8 mouse cellular contexts compared by ENCODE assay signal in genomic region chr5:122267899-122268298, GRCm38 (mm10). TPM values are rescaled to one million over a fixed set of nuclear protein-coding genes. Genes with fewer than 3 reads are reported as not detected.
DNase-seq lines count a peak whose midpoint lies in the region; ATAC-seq and TF ChIP-seq lines count a peak whose summit lies in the region.

No protein-coding gene starts in this region.

- WGBS in heart, embryonic 10.5 days, result 20% methylated on average over 5 of the region's 5 CpGs
- 13% methylated on average over 5 of the region's 5 CpGs for WGBS in thymus, adult 2 months

- no peak overlapping the region for H3K27ac ChIP-seq in heart, embryonic 10.5 days
- no peak overlapping the region for H3K27ac ChIP-seq in thymus, adult 2 months (ENCODE audit: control insufficient read depth, insufficient read depth, low read length)

- H3K4me1 ChIP-seq in heart, embryonic 10.5 days, result peaks cover 17% of the 10 kb centered on the region
- peaks cover 52% of the 10 kb centered on the region for H3K4me1 ChIP-seq in E14TG2a.4 (replicated peaks; ENCODE audit: low read depth, low read length)
- peaks cover 4% of the 10 kb centered on the region for H3K4me1 ChIP-seq in thymus, adult 2 months (replicated peaks; ENCODE audit: control insufficient read depth, insufficient read depth, low read length)

- TF ChIP-seq POLR2A in thymus, adult 2 months (IDR thresholded peaks at IDR 0.05; ENCODE audit: control insufficient read depth, extremely low read depth, insufficient read depth, low read length, poor library complexity), result no peak

- ATAC-seq in monocyte, adult 5-6 weeks (replicated peaks; ENCODE audit: insufficient number of reproducible peaks, low FRiP score, low TSS enrichment, poor library complexity, severe bottlenecking), result peak; percentile 11; the same call in 1 of the 2 replicates

- peak; percentile 86 for TF ChIP-seq CTCF in E14TG2a.4 (conservative IDR thresholded peaks at IDR 0.05; ENCODE audit: low read length)
- TF ChIP-seq CTCF in thymus, adult 2 months (IDR thresholded peaks at IDR 0.05; ENCODE audit: borderline replicate concordance, control insufficient read depth, extremely low read depth, insufficient read depth, low read length, poor library complexity), result no peak

- intact Hi-C loops in gastrocnemius, postnatal 14 days (cut with DNase I; ENCODE audit: low total_unique reads), result loop anchor here (2.0 kb wide), 1 partner anchor 73 kb away; no protein-coding TSS in a partner anchor

- H3K27me3 ChIP-seq in heart, embryonic 10.5 days (ENCODE audit: insufficient read depth, poor library complexity, severe bottlenecking), result no peaks in the 10 kb centered on the region
- no peaks in the 10 kb centered on the region for H3K27me3 ChIP-seq in E14TG2a.4 (ENCODE audit: insufficient read depth, low read length)
- H3K27me3 ChIP-seq in thymus, adult 2 months (ENCODE audit: control insufficient read depth, insufficient read depth, low read length), result no peaks in the 10 kb centered on the region

- DNase-seq in heart, adult 8-10 months (ENCODE audit: low spot score), result peak; percentile 80
- DNase-seq in heart, embryonic 10.5 days (ENCODE audit: low spot score), result no peak
- peak; percentile 79 for DNase-seq in c-Kit-positive CD71-negative TER-119-negative erythroid progenitor cells, embryonic 14.5 days (ENCODE audit: low read depth)
- peak; percentile 67 for DNase-seq in gastrocnemius, postnatal 14 days
- peak; percentile 58 to 91 for DNase-seq in layer of hippocampus, postnatal 25 days (ENCODE audit: extremely low spot score in 1 of 2, low spot score in 1 of 2)
- DNase-seq in thymus, adult 2 months, result peak; percentile 78

- H3K9me3 ChIP-seq in heart, embryonic 10.5 days, result no peaks in the 10 kb centered on the region
- H3K9me3 ChIP-seq in E14TG2a.4 (ENCODE audit: low read length), result no peaks in the 10 kb centered on the region

- no peak overlapping the region for H3K4me3 ChIP-seq in heart, embryonic 10.5 days
- H3K4me3 ChIP-seq in E14TG2a.4 (replicated peaks; ENCODE audit: low read length), result no peak overlapping the region
- H3K4me3 ChIP-seq in thymus, adult 2 months (ENCODE audit: control insufficient read depth, insufficient read depth, low read length), result no peak overlapping the region

- H3K36me3 ChIP-seq in heart, embryonic 10.5 days, result no peaks in the 10 kb centered on the region
- no peaks in the 10 kb centered on the region for H3K36me3 ChIP-seq in E14TG2a.4 (ENCODE audit: insufficient read depth, low read length)
- no peaks in the 10 kb centered on the region for H3K36me3 ChIP-seq in thymus, adult 2 months (ENCODE audit: control insufficient read depth, insufficient read depth, low read length)

RNA-seq across cellular contexts. Expression of gene Tctn1, which starts 3.6 kb away (rescaled TPM):
- total RNA-seq in heart, adult 8-10 months (2022), result 1 to 10 TPM; 3.5 to 5.1 (median 3.8) TPM
- polyA plus RNA-seq in heart, embryonic 10.5 days (2016; fragmentation: Nextera tagmentation; extraction: Ambion mirVana), result 2.4 and 3.1 TPM in 2 replicates
- total RNA-seq in gastrocnemius, postnatal 14 days (2021), result 1 to 10 TPM; 2.4 to 3.0 TPM
- 10 to 100 TPM; 11.8 to 12.3 TPM for total RNA-seq in layer of hippocampus, postnatal 25 days (2021)
- total RNA-seq in monocyte, adult 5-6 weeks (2017), result 1.1 to 4.4 TPM (median 2.0 TPM) in 3 replicates
- 41.4 and 45.0 TPM in 2 replicates for polyA plus RNA-seq in thymus, adult 2 months (2012; rRNA removed)

RNA-seq across cellular contexts. Expression of gene Pptc7, which starts 16.3 kb away (rescaled TPM):
- total RNA-seq in heart, adult 8-10 months (2022), result 100 to 1,000 TPM; 103 to 141 (median 121) TPM
- polyA plus RNA-seq in heart, embryonic 10.5 days (2016; fragmentation: Nextera tagmentation; extraction: Ambion mirVana), result 9.1 and 9.9 TPM in 2 replicates
- total RNA-seq in gastrocnemius, postnatal 14 days (2021), result 10 to 100 TPM; 39.6 to 74.8 TPM
- 10 to 100 TPM; 36.5 to 42.5 TPM for total RNA-seq in layer of hippocampus, postnatal 25 days (2021)
- 33.3 to 37.2 TPM (median 36.9 TPM) in 3 replicates for total RNA-seq in monocyte, adult 5-6 weeks (2017)
- polyA plus RNA-seq in thymus, adult 2 months (2012; rRNA removed), result 72.4 and 78.8 TPM in 2 replicates
